Mouse (Mus musculus) large intestine, adult 2 months (tissue): ENCODE data around the gene Lrig1. TPM values are rescaled to one million over a fixed set of nuclear protein-coding genes. Genes with fewer than 3 reads are reported as not detected.

Source experiments
- DNase-seq: peaks from one replicate; pipeline ENCODE4 v3.0.0-alpha.2; 2012; ENCODE audit warnings: low read depth, low spot score
- WGBS: fragments of 180-500 bp; shearing (Covaris S2); methylation state at CpG from one replicate; pipeline ENCODE4 v1.1.7; 2018; 5-methylcytosine and 5-hydroxymethylcytosine counted together
- polyA plus RNA-seq: library from polyadenylated mRNA; depleted of rRNA; stranded (reverse); fragments of >200 nt; gene quantifications from 2 replicates; pipeline ENCODE4 v1.2.3, GENCODE M21; 2012

The Lrig1 gene
- polyA plus RNA-seq, 1 experiment = 35.5 TPM

DNA sequence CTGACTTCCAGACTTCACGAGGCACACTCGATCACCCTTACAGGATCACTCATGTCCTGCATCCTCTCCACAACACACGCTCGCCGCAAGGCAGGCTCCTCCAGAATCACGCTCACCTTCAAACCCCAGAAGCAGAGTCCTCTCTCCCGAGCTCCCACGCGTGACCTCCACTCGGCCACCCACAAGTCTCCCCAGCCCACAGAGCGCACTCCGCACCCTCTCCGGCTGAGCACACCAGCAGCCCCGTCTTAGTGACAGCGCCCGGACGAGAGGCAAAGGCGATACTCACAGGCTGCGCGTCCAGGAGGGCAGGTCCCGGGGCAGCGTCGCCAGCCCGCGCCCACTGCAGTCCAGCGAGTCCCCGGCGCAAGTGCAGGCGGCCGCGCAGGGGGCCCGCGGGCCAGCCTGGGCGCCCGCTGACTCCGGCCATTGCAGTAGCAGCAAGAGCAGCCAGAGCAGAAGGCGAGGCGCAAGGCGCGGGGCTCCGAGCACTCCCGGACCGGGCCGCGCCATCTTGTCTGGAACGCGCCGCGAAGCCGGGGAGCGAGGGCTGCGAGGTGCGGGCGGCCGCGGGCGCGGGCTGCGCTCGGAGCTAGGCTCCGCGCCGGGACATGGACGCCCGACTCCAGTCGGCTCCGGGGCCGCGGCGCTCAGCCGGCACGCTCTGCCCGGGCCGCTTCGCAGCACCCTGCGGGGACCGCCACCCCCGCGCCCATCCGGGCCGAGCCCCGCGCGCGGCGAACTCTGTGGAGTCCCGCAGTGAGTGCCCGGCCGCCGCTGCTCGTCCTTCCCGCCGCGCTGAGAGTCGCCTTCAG, 578 bp downstream of the Lrig1 start:
- DNase-seq = no peak
- under 1% methylated on average over 93 of the region's 95 CpGs for WGBS

DNA sequence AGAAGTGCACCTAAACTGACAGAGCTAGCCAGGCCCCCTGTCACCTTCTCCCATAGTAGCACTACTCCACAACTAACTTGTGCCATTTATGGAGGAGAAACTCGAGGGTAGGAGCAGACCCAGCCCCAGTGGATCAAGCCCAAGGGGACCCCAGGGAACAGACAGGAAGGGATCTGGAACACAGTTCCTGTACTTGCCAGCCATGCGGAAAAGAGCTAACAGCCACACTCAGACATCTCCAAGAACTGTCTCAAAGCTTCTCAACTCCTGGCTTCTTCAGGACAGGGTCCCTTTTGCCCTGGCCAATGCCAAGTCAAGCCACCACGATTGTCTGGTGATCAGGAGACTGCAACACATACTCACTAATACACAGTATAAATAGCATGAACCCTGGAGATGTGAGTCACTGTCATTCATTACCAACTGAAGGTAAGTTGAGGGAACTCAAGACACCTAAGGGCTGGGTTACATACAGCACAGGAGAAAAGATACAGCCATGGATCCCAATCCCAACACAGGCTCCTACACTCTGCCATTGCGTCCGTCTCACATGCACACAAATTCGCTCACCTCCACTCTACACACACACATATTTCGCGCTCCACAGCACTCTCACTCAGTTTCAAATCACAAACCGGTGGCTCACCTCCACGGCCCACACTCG, 1.3 kb downstream of the Lrig1 start:
- DNase-seq = peak; percentile 18
- WGBS = 8% methylated on average over 11 of the region's 11 CpGs

DNA sequence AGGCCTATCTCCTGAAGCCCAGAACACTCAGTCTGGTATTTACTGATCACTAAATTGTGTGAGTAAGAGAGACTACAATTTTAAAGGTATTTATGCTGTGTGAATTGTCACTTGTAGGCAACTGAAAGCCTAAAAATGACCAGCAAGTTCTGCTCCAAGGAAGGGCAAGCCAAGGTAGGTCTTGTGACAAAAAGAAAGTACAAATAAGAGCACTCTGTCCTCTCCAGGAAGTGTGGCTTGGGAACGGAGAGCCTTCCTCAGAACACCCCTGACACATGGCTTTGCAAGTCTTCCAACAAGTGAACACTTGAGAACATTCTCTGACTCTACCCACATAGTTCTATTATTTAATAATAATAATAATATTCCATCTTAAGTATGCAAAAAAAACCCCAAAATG, 2.5 kb downstream of the Lrig1 start:
- DNase-seq = peak; percentile 21
- WGBS = 21% methylated on average over 1 of the region's 1 CpGs

DNA sequence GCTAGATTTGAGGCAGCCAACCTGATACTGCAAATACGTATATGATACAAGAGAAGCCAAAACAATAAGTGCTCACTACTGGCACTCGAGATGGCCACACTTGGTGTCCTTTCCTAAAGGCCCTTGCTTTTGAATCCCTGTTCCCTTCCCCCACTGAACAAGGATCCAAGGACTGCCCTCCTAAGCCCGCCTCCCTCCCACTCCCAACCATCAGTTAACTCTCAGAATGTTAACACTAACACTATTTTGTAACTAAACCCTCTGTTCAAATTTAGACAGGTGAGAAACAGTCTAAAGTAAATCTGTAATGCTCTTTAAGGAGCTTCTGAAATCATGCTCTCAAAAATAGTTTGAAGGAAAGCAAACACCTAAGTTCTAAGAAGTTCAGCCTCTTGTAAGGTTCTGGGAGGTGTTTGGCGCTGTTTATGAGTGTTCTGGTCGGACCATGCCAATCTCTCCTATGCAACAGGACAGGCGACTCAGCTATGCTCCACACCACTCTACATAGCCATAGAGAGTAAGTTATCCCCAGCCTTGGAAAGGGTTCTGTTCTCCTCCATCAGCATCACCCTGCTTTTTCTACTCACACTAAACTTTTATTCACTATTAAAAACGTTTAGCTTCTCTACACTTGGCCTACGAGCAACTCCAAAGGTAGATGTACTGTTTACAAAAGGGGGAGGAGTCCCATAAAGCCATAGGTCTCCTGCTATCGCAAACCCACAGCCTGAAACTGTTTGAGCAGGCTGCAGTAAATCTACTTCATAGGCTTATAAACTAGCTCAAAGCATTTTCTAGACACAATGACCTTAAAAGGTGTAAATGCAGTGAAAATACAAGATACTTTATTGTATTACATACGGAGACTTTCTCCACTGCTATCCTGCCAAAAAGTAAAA, 3.5 kb downstream of the Lrig1 start:
- 21% methylated on average over 10 of the region's 10 CpGs for whole genome bisulfite sequencing

DNA sequence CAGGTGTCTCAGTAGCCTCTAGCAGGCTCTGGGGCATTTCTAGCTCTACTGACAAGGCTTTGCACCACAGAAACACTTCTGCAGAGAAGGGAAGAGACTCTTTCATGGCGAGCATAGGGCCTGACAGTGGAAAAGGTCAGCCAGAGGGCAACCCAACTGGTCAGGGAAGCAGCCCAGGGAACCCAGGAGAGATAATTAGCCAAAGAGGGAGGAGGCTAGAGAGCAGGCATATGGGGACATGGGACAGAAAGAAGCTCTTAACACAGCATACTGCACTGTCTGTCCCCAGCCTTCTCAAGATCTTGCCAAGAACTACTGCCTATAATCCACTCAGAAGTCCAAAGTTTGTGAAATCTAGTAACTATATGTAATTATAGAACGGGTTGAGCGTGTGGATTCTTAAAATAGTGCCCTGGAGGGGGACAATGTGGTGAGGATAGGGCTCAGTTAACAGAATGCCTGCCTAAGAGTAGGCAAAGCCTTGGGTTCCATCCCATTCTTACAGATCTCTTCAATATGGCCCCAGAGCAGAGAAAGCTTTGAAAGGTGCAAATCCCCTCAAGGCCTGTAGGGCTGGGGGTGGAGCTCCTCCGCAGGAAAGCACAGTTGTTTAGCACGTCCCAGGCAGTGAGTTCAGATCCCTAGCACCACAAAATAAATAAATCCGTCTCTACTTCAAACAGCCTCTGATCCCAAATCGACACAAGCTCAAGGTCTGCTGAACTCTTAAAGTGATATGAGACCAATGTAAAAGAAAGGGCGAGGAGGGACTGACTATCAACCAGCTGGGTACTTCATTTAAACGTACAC, 4.6 kb downstream of the Lrig1 start:
- 27% methylated on average over 9 of the region's 9 CpGs for WGBS

More for the DNA sequence above, 3.5 kb downstream of the Lrig1 start:
- peak; percentile 80 for DNase-seq

DNA sequence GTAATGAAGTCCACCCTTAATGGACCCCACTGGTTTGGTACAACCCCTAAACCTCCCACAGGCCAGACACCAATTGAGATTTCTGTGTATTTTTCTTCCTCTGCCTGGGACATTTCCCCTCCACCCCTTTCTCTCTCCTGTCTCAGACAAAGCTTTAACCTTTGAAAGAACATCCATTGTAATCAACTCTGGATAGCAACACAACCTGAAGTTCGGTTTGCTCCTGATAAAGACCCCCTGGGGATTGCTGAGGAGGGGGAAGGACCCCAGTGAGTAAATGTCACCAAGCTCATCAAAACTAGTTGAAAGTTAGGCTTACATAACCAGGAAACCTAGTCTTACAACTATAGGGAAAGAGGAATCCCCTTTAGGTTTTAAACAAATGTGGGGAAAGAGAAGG, 5.5 kb downstream of the Lrig1 start:
- 24% methylated on average over 1 of the region's 1 CpGs for WGBS
- DNase-seq = peak; percentile 3

More for the DNA sequence above, 4.6 kb downstream of the Lrig1 start:
- DNase-seq = peak; percentile 13

DNA sequence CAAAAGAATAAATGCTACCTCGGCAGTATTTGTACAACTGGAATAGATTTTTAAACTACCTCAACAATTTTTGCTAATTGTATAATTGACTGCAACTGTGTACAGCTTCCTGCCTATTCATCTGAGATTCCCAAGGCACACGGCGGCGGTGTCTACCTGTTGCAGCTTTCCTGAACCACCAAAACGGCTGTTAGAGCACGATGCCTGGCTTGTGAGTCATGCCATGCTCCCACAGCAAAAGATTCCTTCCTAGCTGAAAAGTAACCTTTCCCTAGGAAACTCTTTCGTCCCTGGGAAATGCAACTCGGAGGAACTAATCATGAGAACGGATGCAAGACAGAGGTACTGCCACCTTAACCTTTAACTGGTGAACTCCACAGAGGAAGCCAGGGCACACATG, 6.9 kb downstream of the Lrig1 start:
- peak; percentile 19 for DNase-seq
- WGBS = 35% methylated on average over 9 of the region's 9 CpGs

DNA sequence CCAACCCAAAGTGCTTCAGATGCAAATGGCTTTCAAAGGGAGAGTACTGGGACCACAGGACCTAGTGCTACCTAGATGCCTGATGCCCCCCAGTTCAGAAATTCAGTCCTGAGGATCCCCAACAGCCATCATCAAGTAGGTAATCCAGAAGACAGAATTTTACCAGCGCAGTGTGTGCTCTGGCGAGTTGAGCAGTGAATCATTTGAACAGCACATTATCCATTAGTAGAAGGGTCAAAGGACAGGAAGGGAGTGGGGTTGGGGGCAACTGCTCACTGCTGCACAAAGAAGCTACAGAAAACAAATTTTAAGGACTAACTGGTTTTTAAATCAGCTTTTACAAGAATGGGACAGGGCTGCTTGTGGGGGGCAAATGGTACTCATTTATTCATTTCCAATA, 8.0 kb downstream of the Lrig1 start:
- 17% methylated on average over 2 of the region's 2 CpGs for WGBS
- DNase-seq = no peak

DNA sequence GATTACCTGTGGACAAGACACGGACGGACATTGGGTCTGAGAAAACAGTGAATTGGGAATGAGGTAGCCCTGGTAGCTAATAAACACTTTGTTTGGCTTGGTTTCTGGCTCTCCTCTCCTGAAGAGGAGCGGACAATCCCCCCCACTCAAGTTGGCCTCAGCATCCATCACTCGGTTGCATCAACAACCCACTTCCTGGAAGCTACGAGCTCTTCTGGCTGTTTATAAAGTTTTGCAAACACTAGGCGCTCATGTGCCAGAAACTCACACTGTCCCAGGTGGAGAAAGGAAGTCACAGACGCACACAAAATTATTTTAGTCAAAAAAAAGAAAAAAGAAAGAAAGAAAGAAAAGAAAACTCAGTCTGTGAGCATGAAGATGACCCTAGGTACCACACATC, 9.7 kb downstream of the Lrig1 start:
- 14% methylated on average over 7 of the region's 7 CpGs for WGBS
- no peak for DNase-seq

DNA sequence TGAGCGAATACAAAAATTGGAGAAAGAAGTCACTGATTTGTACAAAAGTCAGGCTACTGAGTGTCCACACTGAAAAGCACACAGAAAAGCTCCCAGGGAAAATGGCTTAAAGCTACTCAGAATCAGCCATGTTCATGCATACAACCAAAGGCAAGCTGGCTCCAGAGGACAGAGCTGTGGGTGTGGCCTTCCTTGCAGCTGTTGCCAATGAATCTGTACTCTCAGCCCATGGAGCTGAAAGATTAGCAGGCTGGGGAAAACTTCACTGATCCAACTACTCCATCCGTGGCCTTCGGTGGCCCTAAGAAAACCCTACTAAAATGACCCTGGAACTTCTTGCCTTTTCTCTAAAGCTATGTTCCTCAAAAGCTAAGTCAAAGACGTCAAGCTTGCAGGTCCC, 11.2 kb downstream of the Lrig1 start:
- 22% methylated on average over 4 of the region's 4 CpGs for WGBS
- no peak for DNase-seq

DNA sequence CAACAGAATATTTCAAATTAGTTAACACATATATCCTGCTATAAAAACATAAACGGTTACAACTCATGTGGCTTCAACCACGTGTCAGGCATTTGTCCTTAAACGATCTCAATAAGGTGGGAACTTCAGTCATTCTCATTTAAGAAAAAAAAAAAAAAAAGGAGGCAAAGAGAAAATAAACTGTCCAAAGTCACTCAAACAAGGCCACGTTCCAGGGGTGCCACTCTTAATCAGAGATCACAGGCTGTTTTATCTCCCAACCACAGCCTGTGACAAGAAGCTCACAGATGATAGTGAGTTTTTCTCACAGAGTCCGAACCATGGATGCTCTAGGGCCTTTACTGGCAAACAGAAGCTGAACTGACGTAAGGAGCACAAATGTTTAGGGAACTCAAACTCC, 13.9 kb downstream of the Lrig1 start:
- no peak for DNase-seq

DNA sequence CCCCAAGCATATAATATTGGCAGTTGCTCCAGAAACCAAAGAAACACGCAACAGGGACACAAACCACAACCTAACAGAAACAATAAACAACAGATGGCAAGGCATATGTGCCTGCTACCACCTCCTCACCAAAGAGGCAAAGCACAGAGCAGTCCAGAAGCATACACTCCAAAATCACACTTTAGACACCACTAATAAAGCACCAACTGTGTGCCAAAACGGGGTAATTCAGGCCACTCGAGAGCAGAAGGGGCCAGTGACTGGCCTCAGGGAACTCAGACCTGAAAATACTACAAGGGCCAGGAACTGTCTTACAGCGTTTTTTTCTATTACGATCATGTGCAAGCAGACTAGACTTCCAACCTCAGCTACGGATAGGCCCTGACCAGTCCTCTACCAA, 14.3 kb downstream of the Lrig1 start:
- WGBS = 14% methylated on average over 6 of the region's 6 CpGs
- DNase-seq = no peak

More for the DNA sequence above, 13.9 kb downstream of the Lrig1 start:
- 13% methylated on average over 6 of the region's 6 CpGs for WGBS

DNA sequence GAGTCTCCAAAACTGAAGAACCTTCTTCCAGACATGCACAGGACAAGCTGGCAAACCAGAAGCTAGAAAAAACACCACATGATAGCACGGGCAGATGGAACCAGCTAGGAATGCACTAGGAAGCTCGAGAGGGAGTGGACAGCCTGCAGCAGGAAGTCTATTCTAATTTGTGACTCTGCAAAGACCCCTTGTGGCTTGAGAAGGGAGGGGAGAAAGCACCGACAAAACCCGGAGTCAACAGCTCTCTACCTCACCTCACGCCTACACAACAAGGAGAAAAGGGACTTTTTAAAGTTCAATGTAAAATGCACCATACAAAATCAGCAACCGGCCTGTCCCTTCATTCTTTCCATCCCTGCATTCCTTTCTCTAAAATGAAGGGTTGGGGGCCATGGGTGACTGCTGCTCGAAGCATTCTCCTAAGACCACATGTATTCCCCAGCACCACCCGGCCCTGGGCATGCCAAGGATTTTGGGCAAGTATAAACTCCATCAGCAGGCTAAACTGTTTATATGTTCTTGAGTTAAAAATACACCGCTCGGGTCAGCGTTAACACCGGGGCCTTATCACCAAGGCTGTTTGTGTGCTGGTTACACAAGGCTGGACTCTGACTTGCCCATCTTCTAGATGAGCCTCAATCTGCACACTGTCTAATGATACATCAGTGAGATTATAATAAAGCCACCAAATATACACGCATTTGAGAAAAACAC, 15.0 kb downstream of the Lrig1 start:
- 10% methylated on average over 13 of the region's 13 CpGs for WGBS
- no peak for DNase-seq

DNA sequence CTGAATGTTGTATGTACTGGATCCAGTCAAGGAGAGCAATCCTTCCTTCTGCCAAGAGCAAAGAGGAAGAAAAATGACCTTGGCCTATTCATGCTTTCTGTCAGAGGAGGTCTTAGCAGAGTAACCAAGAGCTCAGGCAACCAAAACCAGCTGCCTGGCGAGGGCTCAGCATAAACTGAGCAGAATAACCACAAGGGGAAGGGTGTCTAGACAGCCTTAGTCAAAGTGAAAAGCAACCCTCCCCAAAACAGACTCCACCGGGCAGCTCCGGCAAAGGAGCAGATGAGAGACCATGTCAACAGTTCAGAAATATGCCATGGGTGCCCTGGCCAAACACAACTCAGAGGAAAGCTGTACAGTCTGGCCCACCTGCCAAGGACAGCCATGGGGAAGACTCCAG, 16.3 kb downstream of the Lrig1 start:
- 12% methylated on average over 3 of the region's 3 CpGs for WGBS

DNA sequence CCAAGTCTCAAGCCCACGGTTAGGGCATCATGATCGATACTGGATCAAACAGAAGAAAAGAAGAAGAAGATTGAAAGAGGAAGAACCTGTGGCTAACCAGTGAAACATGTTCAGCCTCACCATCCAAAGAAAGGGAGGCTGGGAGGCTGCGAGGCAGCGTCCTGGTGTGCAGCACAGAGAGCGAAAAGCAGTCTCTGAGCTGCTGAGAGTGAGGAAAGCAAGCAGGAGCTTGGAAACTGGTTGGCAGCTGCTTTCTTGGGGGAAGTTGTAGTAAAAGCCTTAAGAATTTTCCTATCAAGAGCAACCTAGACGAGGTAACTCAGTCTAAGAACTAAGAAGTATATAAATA, 17.7 kb downstream of the Lrig1 start:
- DNase-seq = no peak
- WGBS = 21% methylated on average over 6 of the region's 6 CpGs

More for the DNA sequence above, 16.3 kb downstream of the Lrig1 start:
- DNase-seq = no peak

DNA sequence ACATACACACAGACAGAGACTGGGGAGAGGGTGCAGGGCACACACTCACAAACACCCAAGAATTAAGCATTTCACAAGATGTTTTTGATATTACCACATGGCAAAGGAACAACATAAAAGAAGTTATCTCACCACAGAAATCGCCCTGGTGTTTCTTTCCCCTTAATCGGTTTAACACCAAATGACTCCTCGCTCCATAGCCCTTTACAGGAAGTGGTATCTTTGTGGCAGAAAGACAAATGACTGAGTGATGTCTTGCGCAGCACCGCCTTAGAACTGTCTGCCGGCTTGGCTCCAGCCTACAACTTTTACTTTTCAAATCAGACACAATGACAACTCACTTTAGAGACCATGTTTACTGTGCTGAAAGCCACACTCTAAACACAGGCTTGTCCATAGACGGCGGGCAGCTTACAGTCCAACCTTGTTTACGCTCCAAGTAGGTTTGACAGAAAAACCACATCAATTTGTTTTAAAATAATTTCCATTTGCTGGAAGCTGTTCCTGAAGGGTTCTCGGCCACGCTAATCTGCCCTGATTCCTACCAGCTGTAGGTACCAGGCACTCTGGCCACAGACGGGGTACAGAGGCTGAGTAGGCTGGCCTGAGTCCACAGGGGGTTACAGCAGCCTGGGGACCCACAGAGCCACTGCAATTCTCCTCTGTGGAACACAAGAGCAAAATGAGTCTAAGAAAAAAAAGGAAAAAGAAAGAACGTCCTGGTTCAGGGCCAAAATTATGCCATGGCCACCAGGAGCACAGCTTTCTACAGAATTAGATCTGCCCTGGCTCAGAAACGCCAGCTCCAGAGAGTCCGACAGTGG, 18.3 kb downstream of the Lrig1 start:
- WGBS = 7% methylated on average over 15 of the region's 15 CpGs
- no peak for DNase-seq

DNA sequence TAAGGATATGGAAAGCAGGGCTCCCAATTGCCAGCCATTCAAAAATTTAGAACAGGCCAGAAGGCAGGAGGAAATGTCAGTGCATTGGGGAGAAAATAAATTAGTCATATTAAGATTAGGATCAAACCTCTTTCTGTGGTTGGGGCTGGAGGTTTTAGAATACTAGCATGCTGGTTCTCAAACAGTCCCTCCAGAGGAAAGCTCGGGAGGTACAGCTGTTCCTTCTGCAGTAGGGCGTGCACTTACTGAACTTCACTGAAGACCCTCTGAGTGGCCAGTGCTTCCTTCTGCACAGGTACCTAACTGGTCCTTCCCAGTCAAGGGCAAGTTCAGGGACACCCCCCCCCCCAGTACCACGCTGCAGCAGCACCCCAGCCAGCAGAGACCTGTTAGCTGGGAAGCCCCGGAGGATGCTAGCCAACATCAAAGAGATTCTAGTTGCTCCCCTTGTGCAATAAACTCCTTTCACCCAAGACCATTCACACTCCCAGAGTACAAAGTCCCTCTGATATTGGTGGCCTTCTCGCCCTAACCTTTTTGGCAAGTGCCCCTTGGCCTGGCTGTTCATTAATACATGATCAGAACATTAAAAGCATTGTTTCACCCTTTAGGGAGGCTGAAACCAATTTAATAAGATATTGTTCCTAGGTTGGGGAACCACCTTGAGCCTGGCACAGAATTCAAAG, 19.1 kb downstream of the Lrig1 start:
- WGBS = 20% methylated on average over 5 of the region's 5 CpGs
- no peak for DNase-seq
